Mouse (Mus musculus): ENCODE measurements around the gene Wdhd1. TPM values are rescaled to one million over a fixed set of nuclear protein-coding genes. Genes with fewer than 3 reads are reported as not detected.

Gene Wdhd1
- total and polyA plus RNA-seq, 3 experiments = 51.6 to 91.5 TPM; not detected in 1

DNA sequence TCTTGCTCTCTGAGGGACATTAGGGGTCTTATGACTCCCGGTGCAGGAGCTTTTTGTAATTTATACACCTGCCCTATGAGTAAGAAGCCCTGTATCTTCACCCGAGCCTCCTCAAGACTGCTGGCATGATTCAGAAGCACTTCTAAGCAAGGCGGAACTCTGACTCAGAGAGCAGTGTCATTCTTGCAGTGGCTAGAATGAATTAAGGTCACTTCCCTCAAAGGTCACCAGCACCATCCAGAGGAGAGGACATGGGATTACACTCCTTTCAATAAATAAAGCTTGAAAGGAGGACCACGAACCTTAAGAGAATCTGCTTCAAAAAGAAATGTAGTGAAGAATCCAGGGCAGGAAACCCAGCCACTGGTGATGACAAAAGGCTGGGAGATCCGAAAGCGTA lies 26.8 kb downstream of the Wdhd1 start:
- H3K36me3 ChIP-seq (ENCODE audit: control insufficient read depth in 1 of 2, insufficient read depth in 2 of 2, low read length in 2 of 2) = peaks cover 0 to 38% of the 10 kb centered on the region in 2 experiments; a peak in 2 of 4 replicates
- no peaks in the 10 kb centered on the region for H3K4me1 ChIP-seq (ENCODE audit: control insufficient read depth in 1 of 2, insufficient read depth in 2 of 2, low read length in 2 of 2)
- H3K27me3 ChIP-seq (ENCODE audit: control insufficient read depth in 1 of 2, insufficient read depth in 2 of 2, low read length in 2 of 2) = no peaks in the 10 kb centered on the region
- no peak overlapping the region for H3K27ac ChIP-seq (ENCODE audit: control insufficient read depth, low read depth, low read length)
- TF ChIP-seq RCOR1 (IDR thresholded peaks at IDR 0.05; ENCODE audit: low read depth, low read length) (no peak), RAD21 (IDR thresholded peaks at IDR 0.05; ENCODE audit: low read depth, low read length) (peak; percentile 4; the same call in 1 of the 2 replicates), CTCF (IDR thresholded peaks at IDR 0.05 in 2 of 3, conservative IDR thresholded peaks at IDR 0.05 in 1 of 3; ENCODE audit: control insufficient read depth in 1 of 3, insufficient read depth in 1 of 3, low read depth in 2 of 3, low read length in 3 of 3, poor library complexity in 1 of 3, severe bottlenecking in 1 of 3) (peak in 1 of 3 experiments; percentile 4; a peak in 1 of 6 replicates), KAT2A (conservative IDR thresholded peaks at IDR 0.05; ENCODE audit: low read depth, low read length) (no peak), UBTF (IDR thresholded peaks at IDR 0.05; ENCODE audit: borderline replicate concordance, insufficient read depth, low read depth, low read length) (no peak)
- H3K9ac ChIP-seq (ENCODE audit: control insufficient read depth, low read depth, low read length, poor library complexity, severe bottlenecking) = no peak overlapping the region
- H3K4me3 ChIP-seq (ENCODE audit: control insufficient read depth in 1 of 2, insufficient read depth in 1 of 2, low read depth in 2 of 2, low read length in 2 of 2) = no peak overlapping the region
- DNase-seq (ENCODE audit: low read depth, low spot score) = no peak
- peaks cover 2% of the 10 kb centered on the region; the same call in 1 of the 2 replicates for H3K79me2 ChIP-seq (ENCODE audit: control insufficient read depth, insufficient read depth, low read length, poor library complexity)
- H3K9me3 ChIP-seq (replicated peaks; ENCODE audit: insufficient read depth, low read length) = no peaks in the 10 kb centered on the region

DNA sequence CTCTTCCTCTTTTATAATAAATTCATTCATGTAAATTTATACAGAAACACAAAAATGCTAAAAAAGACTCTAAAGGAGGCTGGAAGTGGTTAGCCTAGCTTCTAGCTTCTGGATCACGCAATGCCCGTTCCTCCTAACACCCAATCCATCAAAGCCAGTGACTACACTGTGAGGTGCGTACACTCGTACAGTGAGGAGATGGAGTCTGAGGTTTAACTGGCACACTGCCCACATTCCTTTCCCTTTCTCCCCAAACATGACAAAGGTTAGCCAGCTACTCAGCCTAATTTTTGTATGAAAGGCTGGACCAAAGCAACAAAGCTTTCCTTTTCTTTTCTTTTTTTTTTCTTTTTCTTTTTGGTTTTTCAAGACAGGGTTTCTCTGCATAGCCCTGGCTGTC lies 33.9 kb downstream of the Wdhd1 start:
- peaks cover 23 to 25% of the 10 kb centered on the region in 2 experiments for H3K36me3 ChIP-seq (ENCODE audit: control insufficient read depth in 1 of 2, insufficient read depth in 2 of 2, low read length in 2 of 2)
- no peak overlapping the region for H3K4me3 ChIP-seq (ENCODE audit: control insufficient read depth in 1 of 2, insufficient read depth in 1 of 2, low read depth in 2 of 2, low read length in 2 of 2)
- H3K27ac ChIP-seq (ENCODE audit: control insufficient read depth, low read depth, low read length) = no peak overlapping the region
- H3K79me2 ChIP-seq (ENCODE audit: control insufficient read depth, insufficient read depth, low read length, poor library complexity) = peaks cover 2% of the 10 kb centered on the region; the same call in 1 of the 2 replicates
- H3K9ac ChIP-seq (ENCODE audit: control insufficient read depth, low read depth, low read length, poor library complexity, severe bottlenecking) = no peak overlapping the region
- no peaks in the 10 kb centered on the region for H3K9me3 ChIP-seq (replicated peaks; ENCODE audit: insufficient read depth, low read length)
- H3K27me3 ChIP-seq (ENCODE audit: control insufficient read depth in 1 of 2, insufficient read depth in 2 of 2, low read length in 2 of 2) = no peaks in the 10 kb centered on the region
- no peak for DNase-seq (ENCODE audit: low read depth, low spot score)
- peaks cover 8 to 13% of the 10 kb centered on the region in 2 experiments for H3K4me1 ChIP-seq (ENCODE audit: control insufficient read depth in 1 of 2, insufficient read depth in 2 of 2, low read length in 2 of 2)
- no peak for TF ChIP-seq E2F4 (IDR thresholded peaks at IDR 0.05; ENCODE audit: borderline replicate concordance, low read depth, low read length)
- no peak for TF ChIP-seq MYB (IDR thresholded peaks at IDR 0.05; ENCODE audit: low read depth, low read length)
- no peak for TF ChIP-seq TAL1 (IDR thresholded peaks at IDR 0.05; ENCODE audit: low read length)

DNA sequence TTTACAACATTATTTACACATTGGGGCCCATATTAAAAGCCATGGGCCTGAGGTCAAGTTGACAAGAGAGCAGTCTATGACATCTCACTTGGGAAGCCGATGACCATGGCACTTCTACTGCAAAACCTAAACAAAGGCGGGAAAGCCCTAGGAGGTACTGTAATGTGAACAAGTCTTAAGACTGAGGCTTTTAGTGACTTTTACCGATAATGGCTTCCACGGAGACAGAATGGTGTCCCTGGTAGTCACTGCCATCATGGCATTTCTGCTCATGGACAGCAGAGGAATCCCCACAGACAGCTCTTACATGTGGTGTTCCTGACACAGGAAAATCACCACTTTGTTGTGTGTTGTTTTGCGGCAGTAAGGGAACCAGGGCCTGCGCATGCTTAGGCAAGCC lies 35.6 kb downstream of the Wdhd1 start:
- no peak for DNase-seq (ENCODE audit: low read depth, low spot score)
- H3K4me1 ChIP-seq (ENCODE audit: control insufficient read depth in 1 of 2, insufficient read depth in 2 of 2, low read length in 2 of 2) = peaks cover 8 to 13% of the 10 kb centered on the region in 2 experiments
- no peaks in the 10 kb centered on the region for H3K27me3 ChIP-seq (ENCODE audit: control insufficient read depth in 1 of 2, insufficient read depth in 2 of 2, low read length in 2 of 2)
- H3K27ac ChIP-seq (ENCODE audit: control insufficient read depth, low read depth, low read length) = peak overlapping the region; percentile 69
- no peaks in the 10 kb centered on the region for H3K9me3 ChIP-seq (replicated peaks; ENCODE audit: insufficient read depth, low read length)
- H3K9ac ChIP-seq (ENCODE audit: control insufficient read depth, low read depth, low read length, poor library complexity, severe bottlenecking) = no peak overlapping the region
- H3K4me3 ChIP-seq (ENCODE audit: control insufficient read depth in 1 of 2, insufficient read depth in 1 of 2, low read depth in 2 of 2, low read length in 2 of 2) = no peak overlapping the region
- H3K36me3 ChIP-seq (ENCODE audit: control insufficient read depth in 1 of 2, insufficient read depth in 2 of 2, low read length in 2 of 2) = peaks cover 19 to 23% of the 10 kb centered on the region in 2 experiments
- no peak for TF ChIP-seq GABPA (IDR thresholded peaks at IDR 0.05; ENCODE audit: low read depth, low read length)
- TF ChIP-seq USF2 (IDR thresholded peaks at IDR 0.05; ENCODE audit: borderline replicate concordance in 1 of 2, insufficient read depth in 1 of 2, low read depth in 1 of 2, low read length in 2 of 2) = no peak
- TF ChIP-seq TBP (IDR thresholded peaks at IDR 0.05; ENCODE audit: low read depth, low read length) = no peak
- TF ChIP-seq ETS1 (IDR thresholded peaks at IDR 0.05; ENCODE audit: low read depth, low read length) = no peak
- no peak for TF ChIP-seq SIN3A (IDR thresholded peaks at IDR 0.05; ENCODE audit: low read length)
- TF ChIP-seq RAD21 (IDR thresholded peaks at IDR 0.05; ENCODE audit: low read depth, low read length) = no peak
- TF ChIP-seq MEF2A (IDR thresholded peaks at IDR 0.05; ENCODE audit: extremely low read depth, insufficient replicate concordance, low read depth, low read length, poor library complexity, severe bottlenecking) = no peak
- TF ChIP-seq ZKSCAN1 (IDR thresholded peaks at IDR 0.05; ENCODE audit: low read depth, low read length) = no peak
- TF ChIP-seq JUND (IDR thresholded peaks at IDR 0.05; ENCODE audit: low read depth, low read length) = no peak
- TF ChIP-seq NRF1 (IDR thresholded peaks at IDR 0.05; ENCODE audit: insufficient read depth, low read depth, low read length, poor library complexity, severe bottlenecking) = no peak
- no peak for TF ChIP-seq ZMIZ1 (IDR thresholded peaks at IDR 0.05; ENCODE audit: low read depth, low read length)
- no peak for TF ChIP-seq GATA1 (IDR thresholded peaks at IDR 0.05; ENCODE audit: low read depth, low read length)
- no peak for TF ChIP-seq TAL1 (IDR thresholded peaks at IDR 0.05; ENCODE audit: low read length)
- no peak for TF ChIP-seq EP300 (IDR thresholded peaks at IDR 0.05; ENCODE audit: low read depth in 1 of 2, low read length in 2 of 2)
- no peak for TF ChIP-seq POLR2A (IDR thresholded peaks at IDR 0.05; ENCODE audit: control insufficient read depth in 1 of 2, insufficient read depth in 1 of 2, low read depth in 1 of 2, low read length in 2 of 2, poor library complexity in 1 of 2)
- H3K79me2 ChIP-seq (ENCODE audit: control insufficient read depth, insufficient read depth, low read length, poor library complexity) = peaks cover 2% of the 10 kb centered on the region; the same call in 1 of the 2 replicates
